Mouse (Mus musculus) neural tube, embryonic 12.5 days (tissue): ENCODE measurements around the gene Rab42. TPM values are rescaled to one million over a fixed set of nuclear protein-coding genes. Genes with fewer than 3 reads are reported as not detected.

Experiments used
- ATAC-seq: fragments of 200-750 bp; cut with Nextera tagmentation; 2 replicates; pipeline ENCODE4 v1.8.0; 2017; ENCODE audit warnings: low read depth, mild to moderate bottlenecking, moderate TSS enrichment, moderate library complexity; ENCODE audit not compliant: low FRiP score
- H3K27ac ChIP-seq: fragments of 300-500 bp; sonication (generic); 2 replicates; pipeline ENCODE4 v1.5.1; 2016
- H3K27me3 ChIP-seq: fragments of 300-500 bp; sonication (generic); replicated peaks from 2 replicates; pipeline ENCODE4 v1.6.1; 2016; ENCODE audit warnings: mild to moderate bottlenecking
- H3K36me3 ChIP-seq: fragments of 300-500 bp; sonication (generic); 2 replicates; pipeline ENCODE4 v1.6.1; 2016; ENCODE audit warnings: mild to moderate bottlenecking
- H3K4me1 ChIP-seq: fragments of 300-500 bp; sonication (generic); 2 replicates; pipeline ENCODE4 v1.6.1; 2016
- H3K4me2 ChIP-seq: fragments of 300-500 bp; sonication (generic); replicated peaks from 2 replicates; pipeline ENCODE4 v1.6.1; 2016; ENCODE audit warnings: mild to moderate bottlenecking
- H3K4me3 ChIP-seq: fragments of 300-500 bp; sonication (generic); 2 replicates; pipeline ENCODE4 v1.5.1; 2016
- H3K9ac ChIP-seq: fragments of 300-500 bp; sonication (generic); 2 replicates; pipeline ENCODE4 v1.6.1; 2016; ENCODE audit warnings: mild to moderate bottlenecking
- H3K9me3 ChIP-seq: fragments of 300-500 bp; sonication (generic); 2 replicates; pipeline ENCODE4 v1.6.1; 2016; ENCODE audit warnings: mild to moderate bottlenecking
- WGBS: fragments of 180-500 bp; shearing (Covaris S2); methylation state at CpG from one replicate; pipeline ENCODE4 v1.1.7; 2016; 5-methylcytosine and 5-hydroxymethylcytosine counted together
- polyA plus RNA-seq: library from polyadenylated mRNA; unstranded; fragments of >200 nt; fragmentation: Nextera tagmentation; extraction: Ambion mirVana; gene quantifications from 2 replicates; pipeline ENCODE4 v1.2.1, GENCODE M21; 2016

Gene Rab42
- polyA plus RNA-seq: 1.0 and 1.2 TPM in 2 replicates

DNA sequence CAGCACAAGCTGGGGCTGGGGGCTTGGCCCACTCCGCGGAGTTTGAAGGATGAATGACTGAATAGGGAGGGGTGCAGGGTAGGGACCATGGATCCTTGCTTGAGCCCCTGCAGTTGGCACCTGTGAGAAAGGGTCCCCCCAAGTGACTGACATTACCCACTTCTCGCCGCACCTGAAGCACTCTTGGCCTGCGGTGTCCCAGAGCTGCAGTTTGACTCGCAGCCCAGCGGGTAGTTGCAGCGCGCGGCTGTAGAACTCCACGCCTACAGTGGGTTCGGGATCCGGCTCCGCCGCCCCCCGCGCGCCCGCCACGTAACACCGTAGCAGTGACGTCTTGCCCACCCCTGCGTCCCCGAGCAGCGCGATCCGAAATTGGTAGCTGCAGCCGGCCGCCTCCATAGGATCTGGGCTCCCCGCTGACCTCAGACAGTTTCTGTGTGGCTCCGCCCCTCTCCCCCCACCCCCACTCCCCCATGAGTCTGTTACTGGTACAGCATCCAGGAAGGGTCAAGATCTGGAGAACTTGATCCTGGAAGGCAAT, at the start of gene Rab42:
Rab42 (minus strand) TSS at position 447 of the 541 bp plus-strand sequence.
- peak within 1 kb of the TSS; percentile 49 for H3K9ac ChIP-seq
- WGBS: 2% methylated on average over 31 of the region's 31 CpGs
- H3K9me3 ChIP-seq: no peaks in the 10 kb centered on the region
- H3K27me3 ChIP-seq: no peaks in the 10 kb centered on the region
- H3K36me3 ChIP-seq: no peaks in the 10 kb centered on the region
- peak within 1 kb of the TSS; percentile 75 for H3K4me2 ChIP-seq
- peaks cover 5% of the 10 kb centered on the region for H3K4me1 ChIP-seq
- H3K4me3 ChIP-seq: peak within 1 kb of the TSS; percentile 39
- peak; percentile 61; the same call in 1 of the 2 replicates for ATAC-seq
- H3K27ac ChIP-seq: no peak within 1 kb of the TSS

DNA sequence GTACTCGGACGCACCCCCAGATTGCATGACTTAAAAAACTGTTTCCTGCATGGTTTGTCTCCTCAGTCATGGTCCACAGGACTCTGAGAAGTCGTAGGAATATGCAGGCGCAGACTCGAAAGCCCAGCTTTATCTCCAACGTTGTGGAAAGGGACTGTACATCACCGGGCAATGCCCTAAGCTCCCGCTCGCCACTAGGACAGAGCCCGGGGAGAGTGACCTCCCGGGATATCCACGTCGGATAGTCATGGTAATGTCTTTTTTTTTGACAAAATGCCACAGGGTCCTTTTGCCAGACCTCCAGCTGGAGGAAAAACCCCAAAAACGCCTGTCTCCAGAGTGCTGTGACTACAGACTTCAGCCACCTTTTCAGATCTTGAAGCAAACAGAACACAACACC, 49.6 kb upstream of the Rab42 start:
- H3K27ac ChIP-seq: 0 out of 2 replicates have a peak overlapping the region, but pooled peaks have one; percentile 80
- peaks cover 17% of the 10 kb centered on the region for H3K36me3 ChIP-seq
- ATAC-seq: no peak
- peak overlapping the region; percentile 78 for H3K4me3 ChIP-seq
- no peaks in the 10 kb centered on the region for H3K27me3 ChIP-seq
- no peaks in the 10 kb centered on the region for H3K9me3 ChIP-seq
- under 1% methylated on average over 14 of the region's 14 CpGs for WGBS
- H3K9ac ChIP-seq: peak overlapping the region; percentile 82
- H3K4me2 ChIP-seq: peak overlapping the region; percentile 86
- peaks cover 9% of the 10 kb centered on the region; the same call in 1 of the 2 replicates for H3K4me1 ChIP-seq

DNA sequence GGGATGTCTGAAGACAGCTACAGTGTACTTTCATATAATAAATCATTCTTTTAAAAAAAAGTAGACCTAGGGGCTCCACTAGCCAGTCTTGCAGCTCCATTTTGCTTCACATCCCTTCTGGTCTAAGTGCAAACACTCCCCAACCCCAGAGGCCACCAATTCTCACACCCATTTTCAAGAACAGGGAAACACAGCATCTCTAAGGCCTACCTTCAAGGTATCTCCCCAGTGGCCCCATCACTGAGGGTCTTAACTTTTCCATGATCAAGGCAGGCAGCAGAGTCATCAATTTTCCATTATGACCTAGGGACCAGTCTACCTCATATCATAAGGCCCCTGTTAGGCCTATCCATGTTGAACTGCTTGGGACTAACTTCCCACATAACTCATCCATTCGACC, 48.2 kb upstream of the Rab42 start:
- no peak overlapping the region for H3K9ac ChIP-seq

DNA sequence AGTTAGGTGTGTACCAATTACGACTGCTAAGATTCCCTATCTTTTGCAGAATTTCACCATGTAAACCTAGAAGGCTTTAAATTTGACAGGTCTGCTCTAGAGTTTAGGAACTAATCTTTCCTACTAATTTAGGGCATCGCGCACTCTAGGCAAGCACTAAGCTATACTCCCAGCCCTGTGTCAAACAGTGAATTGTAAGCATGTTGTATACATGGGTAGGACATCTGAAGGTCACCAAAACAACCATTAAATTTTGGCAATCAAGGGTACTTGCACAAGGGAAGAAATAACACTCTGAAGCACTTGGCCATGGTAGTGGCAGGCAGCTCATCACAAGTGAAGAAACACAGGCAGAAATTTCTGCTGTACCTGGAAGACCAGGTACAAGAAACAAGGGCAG, 47.7 kb upstream of the Rab42 start:
- no peak overlapping the region for H3K4me3 ChIP-seq
- no peaks in the 10 kb centered on the region for H3K36me3 ChIP-seq
- no peaks in the 10 kb centered on the region for H3K27me3 ChIP-seq
- no peaks in the 10 kb centered on the region for H3K9me3 ChIP-seq
- H3K9ac ChIP-seq: no peak overlapping the region
- H3K27ac ChIP-seq: no peak overlapping the region
- no peak for ATAC-seq
- peaks cover 9% of the 10 kb centered on the region; the same call in 1 of the 2 replicates for H3K4me1 ChIP-seq
- no peak overlapping the region for H3K4me2 ChIP-seq
- 60% methylated on average over 3 of the region's 3 CpGs for WGBS

More for the DNA sequence above, 48.2 kb upstream of the Rab42 start:
- Histone ChIP-seq H3K36me3 (peaks cover 5% of the 10 kb centered on the region; the same call in 1 of the 2 replicates), H3K27me3 (no peaks in the 10 kb centered on the region), H3K27ac (no peak overlapping the region), H3K4me2 (peak overlapping the region; percentile 86), H3K9me3 (no peaks in the 10 kb centered on the region), H3K4me3 (no peak overlapping the region), H3K4me1 (peaks cover 9% of the 10 kb centered on the region; the same call in 1 of the 2 replicates)
- WGBS: 50% methylated on average over 1 of the region's 1 CpGs
- ATAC-seq: no peak

DNA sequence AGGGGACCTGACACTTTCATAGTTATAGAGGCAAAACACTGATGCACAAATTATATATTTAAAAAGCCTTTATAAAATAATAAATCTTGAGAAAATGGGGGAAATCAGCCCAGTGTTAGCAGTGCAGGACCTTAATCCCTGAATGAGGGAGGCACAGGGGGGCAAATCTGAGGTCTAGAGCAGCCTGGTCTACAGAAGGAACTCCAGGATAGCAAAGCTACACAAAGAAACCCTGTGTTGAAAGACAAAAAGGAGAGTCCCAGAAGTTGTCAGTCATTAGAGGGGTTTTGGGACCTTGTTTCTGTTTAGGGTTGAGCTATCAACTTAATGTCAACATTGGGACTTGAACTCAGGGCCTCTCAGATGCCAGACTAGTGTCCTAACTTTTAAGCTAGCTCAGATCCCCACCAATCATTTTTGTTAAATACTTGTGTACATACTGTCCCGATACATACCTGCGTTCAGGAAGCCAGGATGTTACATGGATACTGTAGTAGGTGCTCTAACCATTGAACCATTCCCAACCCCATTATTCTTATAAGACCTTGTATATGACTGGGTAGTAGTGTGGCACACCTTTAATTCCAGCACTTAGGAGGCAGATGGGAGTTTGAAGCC, 47.0 kb upstream of the Rab42 start:
- WGBS: 40% methylated on average over 2 of the region's 2 CpGs
- no peak overlapping the region for H3K27ac ChIP-seq
- peaks cover 9% of the 10 kb centered on the region; the same call in 1 of the 2 replicates for H3K4me1 ChIP-seq
- no peaks in the 10 kb centered on the region for H3K36me3 ChIP-seq
- H3K4me3 ChIP-seq: no peak overlapping the region
- no peaks in the 10 kb centered on the region for H3K27me3 ChIP-seq
- no peak for ATAC-seq
- no peak overlapping the region for H3K4me2 ChIP-seq
- no peak overlapping the region for H3K9ac ChIP-seq
- no peaks in the 10 kb centered on the region for H3K9me3 ChIP-seq

DNA sequence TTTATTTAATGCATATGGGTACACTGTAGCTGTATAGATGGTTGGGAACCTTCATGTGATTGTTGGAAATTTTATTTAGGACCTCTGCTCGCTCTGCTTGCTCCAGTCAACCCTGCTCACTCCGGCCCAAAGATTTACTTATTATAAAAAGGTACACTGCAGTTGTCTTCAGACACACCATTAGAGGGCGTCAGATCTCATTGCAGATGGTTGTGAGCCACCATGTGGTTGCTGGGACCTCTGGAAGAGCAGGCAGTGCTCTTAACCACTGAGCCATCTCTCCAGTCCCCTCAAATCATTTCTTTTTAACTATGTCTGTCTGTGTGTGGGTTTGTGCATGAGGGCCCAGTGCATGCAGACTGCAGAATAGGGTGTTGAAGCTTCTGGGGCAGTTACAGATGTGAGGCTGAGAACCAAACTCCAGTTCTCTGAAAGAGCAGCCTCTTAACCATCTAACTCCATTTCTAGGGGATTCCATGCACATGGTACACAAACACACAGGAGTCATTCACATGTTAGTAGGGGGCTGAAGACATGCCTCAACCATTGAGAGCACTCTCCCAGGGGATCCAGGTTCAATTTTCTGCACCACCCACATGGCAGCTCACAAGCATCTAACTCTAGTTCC, 46.4 kb upstream of the Rab42 start:
- peaks cover 14% of the 10 kb centered on the region for H3K4me1 ChIP-seq
- no peak overlapping the region for H3K27ac ChIP-seq
- no peak for ATAC-seq
- H3K4me2 ChIP-seq: no peak overlapping the region
- 59% methylated on average over 3 of the region's 3 CpGs for WGBS
- H3K27me3 ChIP-seq: no peaks in the 10 kb centered on the region
- H3K9me3 ChIP-seq: no peaks in the 10 kb centered on the region
- H3K9ac ChIP-seq: no peak overlapping the region
- H3K4me3 ChIP-seq: no peak overlapping the region
- H3K36me3 ChIP-seq: no peaks in the 10 kb centered on the region

DNA sequence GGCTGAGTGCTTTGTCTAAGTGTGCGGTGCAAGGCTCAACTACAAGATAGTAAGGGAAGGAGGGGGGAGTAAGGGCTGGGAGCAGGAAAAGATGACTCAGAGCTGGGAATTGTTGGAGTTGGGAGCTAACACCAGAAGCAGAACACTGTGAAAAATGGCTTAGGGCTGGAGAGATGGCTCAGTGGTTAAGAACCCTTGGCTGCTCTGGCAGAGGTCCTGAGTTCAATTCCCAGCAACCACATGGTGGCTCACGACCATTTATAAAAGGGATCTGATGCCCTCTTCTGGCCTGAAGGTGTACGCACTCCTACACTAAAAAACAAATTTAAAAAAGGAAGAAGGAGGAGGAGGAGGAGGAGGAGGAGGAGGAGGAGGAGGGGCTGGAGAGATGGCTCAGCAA, 43.5 kb upstream of the Rab42 start:
- Histone ChIP-seq H3K4me3 (no peak overlapping the region), H3K9ac (no peak overlapping the region), H3K27me3 (no peaks in the 10 kb centered on the region), H3K4me2 (no peak overlapping the region), H3K4me1 (peaks cover 21% of the 10 kb centered on the region), H3K36me3 (no peaks in the 10 kb centered on the region), H3K27ac (no peak overlapping the region), H3K9me3 (no peaks in the 10 kb centered on the region)
- 66% methylated on average over 3 of the region's 3 CpGs for WGBS
- no peak for ATAC-seq

DNA sequence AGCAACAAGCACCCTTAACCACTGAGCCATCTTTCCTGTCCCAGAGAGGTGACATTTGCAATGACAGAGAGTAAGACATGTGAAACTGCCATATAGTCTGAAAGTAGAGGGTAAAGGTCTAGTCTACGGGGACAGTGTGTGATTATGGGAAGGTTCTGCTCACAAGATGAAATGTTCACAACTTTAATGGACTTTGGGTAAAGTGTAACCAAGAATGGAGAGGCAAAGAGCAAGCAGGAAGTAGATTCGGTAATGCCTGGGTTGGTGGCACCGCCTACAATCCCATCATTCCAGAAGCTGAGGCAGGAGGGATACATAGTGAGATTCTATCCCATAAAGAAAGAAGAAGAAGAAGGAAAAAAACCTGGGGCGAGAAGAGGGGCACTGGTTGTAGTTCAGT, 43.1 kb upstream of the Rab42 start:
- 84% methylated on average over 4 of the region's 4 CpGs for WGBS
- Histone ChIP-seq H3K36me3 (0 out of 2 replicates have a peak, but pooled peaks cover 2% of the 10 kb centered on the region), H3K9ac (no peak overlapping the region), H3K4me3 (no peak overlapping the region), H3K27ac (no peak overlapping the region), H3K27me3 (no peaks in the 10 kb centered on the region), H3K4me1 (peaks cover 21% of the 10 kb centered on the region), H3K4me2 (no peak overlapping the region), H3K9me3 (no peaks in the 10 kb centered on the region)
- ATAC-seq: no peak

DNA sequence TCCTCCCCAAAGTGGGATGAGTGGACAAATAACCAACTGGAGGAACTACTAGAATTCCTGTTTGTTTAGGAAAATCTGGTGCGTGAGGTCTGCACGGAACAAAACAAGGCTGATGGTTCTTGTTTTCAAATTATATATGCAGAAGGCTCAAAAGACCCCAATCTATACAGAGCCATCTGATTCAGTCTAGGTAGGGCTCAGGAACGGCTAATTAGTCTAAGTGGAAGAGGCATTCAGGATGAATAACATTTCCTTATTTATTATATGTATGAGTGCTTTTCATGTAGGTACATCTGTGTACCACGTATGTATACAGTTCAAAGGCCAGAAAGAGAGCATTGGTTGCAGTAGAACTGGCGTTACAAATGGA, 42.6 kb upstream of the Rab42 start:
- no peak overlapping the region for H3K9ac ChIP-seq
- WGBS: 51% methylated on average over 5 of the region's 5 CpGs
- H3K9me3 ChIP-seq: no peaks in the 10 kb centered on the region
- ATAC-seq: peak; percentile 21; the same call in 1 of the 2 replicates
- no peak overlapping the region for H3K27ac ChIP-seq
- 0 out of 2 replicates have a peak, but pooled peaks cover 2% of the 10 kb centered on the region for H3K36me3 ChIP-seq
- H3K4me2 ChIP-seq: no peak overlapping the region
- no peak overlapping the region; the same call in 1 of the 2 replicates for H3K4me3 ChIP-seq
- H3K4me1 ChIP-seq: peaks cover 21% of the 10 kb centered on the region
- H3K27me3 ChIP-seq: no peaks in the 10 kb centered on the region

DNA sequence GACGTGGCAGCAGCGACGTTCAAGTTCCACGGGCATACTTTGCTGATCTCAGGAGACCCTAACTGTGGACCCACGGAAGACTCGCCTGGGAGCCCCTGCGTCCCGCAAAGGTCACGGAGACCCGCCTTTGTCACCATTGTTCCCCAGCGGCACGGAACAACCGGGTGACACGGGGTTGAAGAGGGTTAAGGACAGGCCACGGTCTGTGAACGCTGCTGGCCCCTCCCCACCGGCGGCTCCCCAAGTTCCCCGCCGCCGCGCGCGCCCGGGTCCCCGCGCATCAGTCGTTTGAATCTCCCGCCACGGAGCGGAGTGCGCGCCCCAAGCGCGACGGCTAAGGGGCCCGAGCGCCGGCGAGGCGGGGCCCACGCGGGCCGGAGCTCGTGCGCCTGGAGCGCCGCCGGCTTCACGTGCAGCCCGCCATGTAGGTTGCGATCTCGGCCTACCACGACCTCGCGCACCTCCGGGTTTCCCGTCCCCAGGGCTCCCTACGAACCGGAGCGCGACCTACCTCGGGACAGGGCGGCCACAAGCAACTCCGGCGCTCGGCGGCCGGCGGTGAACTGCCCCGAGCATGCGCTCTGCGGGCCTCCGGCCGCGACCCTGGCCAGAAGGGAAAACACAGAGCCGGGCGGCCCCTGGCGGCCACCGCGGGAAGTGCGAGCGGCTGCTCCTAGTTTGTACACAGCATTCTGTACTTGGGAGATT, 42.1 kb upstream of the Rab42 start:
- Histone ChIP-seq H3K9me3 (no peaks in the 10 kb centered on the region), H3K27ac (no peak overlapping the region), H3K36me3 (0 out of 2 replicates have a peak, but pooled peaks cover 2% of the 10 kb centered on the region), H3K4me1 (peaks cover 21% of the 10 kb centered on the region), H3K4me2 (peak overlapping the region; percentile 99), H3K4me3 (peak overlapping the region; percentile 84), H3K9ac (peak overlapping the region; percentile 87), H3K27me3 (no peaks in the 10 kb centered on the region)
- under 1% methylated on average over 83 of the region's 83 CpGs for WGBS
- ATAC-seq: peak; percentile 80

DNA sequence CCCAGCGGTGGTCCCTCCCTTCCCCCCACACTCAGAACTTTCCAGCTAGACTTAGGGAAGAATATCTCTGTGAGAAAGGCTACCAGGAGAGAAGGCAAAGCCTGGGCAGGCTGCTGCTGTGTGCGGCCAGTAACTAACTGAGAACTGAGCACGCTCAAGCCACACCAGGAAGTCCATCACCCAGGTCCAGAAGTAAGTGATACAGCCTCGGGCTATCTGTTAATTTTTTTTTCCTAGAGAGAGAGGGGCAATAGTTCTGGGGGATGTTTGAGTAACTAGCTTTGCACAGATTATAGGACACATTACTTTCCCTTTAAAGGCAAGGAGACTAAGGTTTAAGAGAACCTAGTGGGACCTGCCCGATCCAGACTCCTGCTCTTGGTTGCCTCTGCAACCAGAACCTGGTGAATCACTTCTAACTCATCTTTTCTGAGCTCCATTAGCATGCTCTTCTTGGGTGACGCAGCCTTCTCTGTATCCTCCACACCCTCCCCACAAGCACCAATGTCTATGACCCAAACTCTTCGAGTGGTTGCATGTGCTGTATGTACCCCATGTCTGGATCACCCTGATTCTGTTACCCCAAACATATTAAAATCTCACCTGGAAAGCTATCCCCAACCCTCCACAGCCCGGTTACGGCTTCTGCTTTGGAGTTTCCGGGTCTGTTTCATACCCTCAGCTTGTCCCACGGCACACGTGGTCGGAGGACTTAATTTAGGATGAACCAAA, 41.4 kb upstream of the Rab42 start:
- ATAC-seq: 0 out of 2 replicates have a peak, but pooled peaks have one; percentile 8
- no peaks in the 10 kb centered on the region for H3K27me3 ChIP-seq
- peak overlapping the region; percentile 84 for H3K4me3 ChIP-seq
- peaks cover 5% of the 10 kb centered on the region for H3K36me3 ChIP-seq
- 10% methylated on average over 13 of the region's 13 CpGs for WGBS
- no peaks in the 10 kb centered on the region for H3K9me3 ChIP-seq
- H3K4me1 ChIP-seq: peaks cover 21% of the 10 kb centered on the region
- H3K9ac ChIP-seq: peak overlapping the region; percentile 87
- peak overlapping the region; percentile 99 for H3K4me2 ChIP-seq
- H3K27ac ChIP-seq: no peak overlapping the region
